Mouse (Mus musculus) kidney, adult 8-10 months (tissue): ENCODE measurements at regions not wholly inside any gene's neighbourhood (a gene's known extent, or its start where the extent isn't known, plus 50 kb on each side); places are given as distances from the start of the nearest gene placed in this dataset.

Source experiments
- DNase-seq, 2 experiments: peaks; one replicate each; pipeline ENCODE4 v3.0.0; 2022

- DNase-seq: no peak
These were observed 101.1 kb upstream of the Arhgap5 start for GRCm38 (mm10) chr12:52402711-52403110.

GRCm38 (mm10) chr12:52406386-52406785 is 97.4 kb upstream of the Arhgap5 start:
- no peak for DNase-seq

GRCm38 (mm10) chr12:52408307-52408895 is 95.4 kb upstream of the Arhgap5 start:
- no peak for DNase-seq

- DNase-seq: no peak
These were observed 94.6 kb upstream of the Arhgap5 start for GRCm38 (mm10) chr12:52409221-52409620.

- no peak for DNase-seq
These were observed 91.6 kb upstream of the Arhgap5 start for GRCm38 (mm10) chr12:52412172-52412571.

GRCm38 (mm10) chr12:52413046-52413473 is 90.7 kb upstream of the Arhgap5 start:
- DNase-seq: no peak

- no peak for DNase-seq
These were observed 81.0 kb upstream of the Arhgap5 start for GRCm38 (mm10) chr12:52422729-52423128.

- DNase-seq: no peak
These were observed 79.3 kb upstream of the Arhgap5 start for GRCm38 (mm10) chr12:52424336-52425034.

- DNase-seq: no peak
These were observed 73.8 kb upstream of the Arhgap5 start for GRCm38 (mm10) chr12:52429935-52430334.

GRCm38 (mm10) chr12:52431933-52432332 is 71.8 kb upstream of the Arhgap5 start:
- DNase-seq: no peak

- peak in 1 of 2 experiments; percentile 49 for DNase-seq
These were observed 69.8 kb upstream of the Arhgap5 start for GRCm38 (mm10) chr12:52434021-52434420.

GRCm38 (mm10) chr12:52435321-52435720 is 68.5 kb upstream of the Arhgap5 start:
- DNase-seq: no peak

GRCm38 (mm10) chr12:52435795-52436211 is 68.0 kb upstream of the Arhgap5 start:
- no peak for DNase-seq

- no peak for DNase-seq
These were observed 66.8 kb upstream of the Arhgap5 start for GRCm38 (mm10) chr12:52436941-52437340.

- DNase-seq: peak; percentile 44 to 77
These were observed 64.5 kb upstream of the Arhgap5 start for GRCm38 (mm10) chr12:52439241-52439640.

GRCm38 (mm10) chr12:52440868-52441365 is 62.9 kb upstream of the Arhgap5 start:
- DNase-seq: no peak

- DNase-seq: peak in 1 of 2 experiments; percentile 42
These were observed 61.4 kb upstream of the Arhgap5 start for GRCm38 (mm10) chr12:52442337-52442736.

- peak; percentile 41 to 56 for DNase-seq
These were observed 58.0 kb upstream of the Arhgap5 start for GRCm38 (mm10) chr12:52445731-52446130.

GRCm38 (mm10) chr12:52446501-52446900 is 57.3 kb upstream of the Arhgap5 start:
- DNase-seq: peak; percentile 89 to 92

- DNase-seq: no peak
These were observed 56.3 kb upstream of the Arhgap5 start for GRCm38 (mm10) chr12:52447482-52447881.

- DNase-seq: peak; percentile 92 to 93
These were observed 55.6 kb upstream of the Arhgap5 start for GRCm38 (mm10) chr12:52448218-52448617.

- no peak for DNase-seq
These were observed 49.9 kb upstream of the Arhgap5 start for GRCm38 (mm10) chr12:52453890-52454289.
